Mouse (Mus musculus) myocyte (in vitro differentiated cells): Measurements from ENCODE around the gene Exph5.

Experiments
- CEBPB ChIP-seq: IDR thresholded peaks from 2 replicates; pipeline ENCODE4 v1.6.1; 2011; ENCODE audit warnings: mild to moderate bottlenecking, moderate library complexity; ENCODE audit not compliant: poor library complexity, insufficient read depth, severe bottlenecking
- E2F4 ChIP-seq: IDR thresholded peaks from one replicate; pipeline ENCODE4 v1.6.1; 2011; ENCODE audit warnings: mild to moderate bottlenecking, control low read depth, moderate library complexity; ENCODE audit not compliant: insufficient read depth
- MAX ChIP-seq: IDR thresholded peaks from one replicate; pipeline ENCODE4 v1.6.1; 2011; ENCODE audit warnings: low read depth, mild to moderate bottlenecking, control low read depth
- MYOD1 ChIP-seq, 3 experiments: IDR thresholded peaks; one replicate each; pipeline ENCODE4 v1.6.1; 2011; ENCODE audit warnings: control low read depth in 2 of 3, low read depth in 2 of 3, mild to moderate bottlenecking in 2 of 3, moderate library complexity in 1 of 3; ENCODE audit not compliant: insufficient read length in 2 of 3, control insufficient read depth in 1 of 3
- MYOG ChIP-seq, 3 experiments: IDR thresholded peaks; one replicate each; pipeline ENCODE4 v1.6.1; 2011; ENCODE audit warnings: control low read depth in 2 of 3, low read depth in 2 of 3, mild to moderate bottlenecking in 2 of 3; ENCODE audit not compliant: insufficient read length in 2 of 3, control insufficient read depth in 1 of 3, insufficient read depth in 1 of 3
- POLR2A ChIP-seq: IDR thresholded peaks from one replicate; pipeline ENCODE4 v1.6.1; 2011; ENCODE audit warnings: low read depth, mild to moderate bottlenecking, control low read depth, moderate library complexity; ENCODE audit not compliant: insufficient read length
- POLR2AphosphoS2 ChIP-seq: IDR thresholded peaks from one replicate; pipeline ENCODE4 v1.6.1; 2011; ENCODE audit warnings: low read depth, control low read depth; ENCODE audit not compliant: insufficient read length
- TCF12 ChIP-seq: IDR thresholded peaks from one replicate; pipeline ENCODE4 v1.6.1; 2011; ENCODE audit warnings: mild to moderate bottlenecking, control low read depth; ENCODE audit not compliant: poor library complexity, insufficient read depth, severe bottlenecking
- USF1 ChIP-seq: IDR thresholded peaks from one replicate; pipeline ENCODE4 v1.6.1; 2011; ENCODE audit warnings: low read depth, mild to moderate bottlenecking, control low read depth, moderate library complexity

- TF ChIP-seq TCF12 (no peak), CEBPB (no peak), POLR2A (no peak), USF1 (no peak), POLR2AphosphoS2 (no peak), E2F4 (no peak), MAX (no peak), MYOD1 (IDR thresholded peaks at IDR 0.05; ENCODE audit: control insufficient read depth in 1 of 3, insufficient read length in 2 of 3, low read depth in 2 of 3) (no peak), MYOG (IDR thresholded peaks at IDR 0.05; ENCODE audit: control insufficient read depth in 1 of 3, insufficient read depth in 1 of 3, insufficient read length in 2 of 3, low read depth in 2 of 3) (no peak)
Measured at GRCm38 (mm10) chr9:53409427-53409826, 108.0 kb downstream of the Exph5 start.
